Mouse (Mus musculus): ENCODE results near the gene Btbd7. TPM values are rescaled to one million over a fixed set of nuclear protein-coding genes. Genes with fewer than 3 reads are reported as not detected.
A peak's percentile ranks its signal among the peaks of the same experiment; 100 is the strongest.

Gene Btbd7
- polyA plus RNA-seq, 1 experiment, result 12.4 TPM

GRCm38 (mm10) chr12:102763696-102764095 is 114.6 kb downstream of the Btbd7 start:
- Histone ChIP-seq H3K4me3 (ENCODE audit: insufficient read depth, low read length) (no peak overlapping the region), H3K4me1 (ENCODE audit: control insufficient read depth, insufficient read depth, low read length) (no peaks in the 10 kb centered on the region; the same call in 1 of the 2 replicates), H3K27ac (ENCODE audit: insufficient read depth, low read length) (no peak overlapping the region)
- TF ChIP-seq POLR2A (IDR thresholded peaks at IDR 0.05; ENCODE audit: extremely low read depth, insufficient read depth, low read length), result no peak
- TF ChIP-seq CTCF (IDR thresholded peaks at IDR 0.05; ENCODE audit: extremely low read depth, insufficient read depth, low read length), result no peak

GRCm38 (mm10) chr12:102761668-102762067 is 116.6 kb downstream of the Btbd7 start:
- Histone ChIP-seq H3K4me3 (ENCODE audit: insufficient read depth, low read length) (no peak overlapping the region), H3K27ac (ENCODE audit: insufficient read depth, low read length) (no peak overlapping the region), H3K4me1 (ENCODE audit: control insufficient read depth, insufficient read depth, low read length) (no peaks in the 10 kb centered on the region; the same call in 1 of the 2 replicates)
- no peak for TF ChIP-seq POLR2A (IDR thresholded peaks at IDR 0.05; ENCODE audit: extremely low read depth, insufficient read depth, low read length)
- no peak for TF ChIP-seq CTCF (IDR thresholded peaks at IDR 0.05; ENCODE audit: extremely low read depth, insufficient read depth, low read length)

GRCm38 (mm10) chr12:102758936-102759335 is 119.3 kb downstream of the Btbd7 start:
- no peak overlapping the region for H3K27ac ChIP-seq (ENCODE audit: insufficient read depth, low read length)
- TF ChIP-seq CTCF (IDR thresholded peaks at IDR 0.05; ENCODE audit: extremely low read depth, insufficient read depth, low read length) (no peak), POLR2A (IDR thresholded peaks at IDR 0.05; ENCODE audit: extremely low read depth, insufficient read depth, low read length) (no peak)

GRCm38 (mm10) chr12:102758403-102758756 is 119.9 kb downstream of the Btbd7 start, which contains the start of gene Gm20604:
TSS of gene Gm20604 (minus strand) at chr12:102758672.
- peak within 1 kb of the TSS; percentile 91 for H3K4me3 ChIP-seq (ENCODE audit: insufficient read depth, low read length)
- H3K27ac ChIP-seq (ENCODE audit: insufficient read depth, low read length), result peak within 1 kb of the TSS; percentile 53
- TF ChIP-seq CTCF (IDR thresholded peaks at IDR 0.05; ENCODE audit: extremely low read depth, insufficient read depth, low read length) (no peak), POLR2A (IDR thresholded peaks at IDR 0.05; ENCODE audit: extremely low read depth, insufficient read depth, low read length) (no peak)
- no peaks in the 10 kb centered on the region; the same call in 1 of the 2 replicates for H3K4me1 ChIP-seq (ENCODE audit: control insufficient read depth, insufficient read depth, low read length)

More at GRCm38 (mm10) chr12:102758936-102759335, 119.3 kb downstream of the Btbd7 start:
- Histone ChIP-seq H3K4me1 (ENCODE audit: control insufficient read depth, insufficient read depth, low read length) (no peaks in the 10 kb centered on the region; the same call in 1 of the 2 replicates), H3K4me3 (ENCODE audit: insufficient read depth, low read length) (peak overlapping the region; percentile 91)

- peak within 1 kb of the TSS; percentile 91 for H3K4me3 ChIP-seq (ENCODE audit: insufficient read depth, low read length)
- TF ChIP-seq CTCF (IDR thresholded peaks at IDR 0.05; ENCODE audit: extremely low read depth, insufficient read depth, low read length), result no peak
- TF ChIP-seq POLR2A (IDR thresholded peaks at IDR 0.05; ENCODE audit: extremely low read depth, insufficient read depth, low read length), result no peak; the same call in 1 of the 2 replicates
- H3K27ac ChIP-seq (ENCODE audit: insufficient read depth, low read length), result peak within 1 kb of the TSS; percentile 53
- H3K4me1 ChIP-seq (ENCODE audit: control insufficient read depth, insufficient read depth, low read length), result no peaks in the 10 kb centered on the region; the same call in 1 of the 2 replicates
Observed at GRCm38 (mm10) chr12:102757689-102758402, 120.4 kb downstream of the Btbd7 start, which contains the start of the genes Gm28051, Gon7 and Ubr7. TSS of gene Gm28051 (minus strand) at chr12:102757765. TSS of gene Gon7 (minus strand) at chr12:102757803. TSS of gene Ubr7 (plus strand) at chr12:102757967.

GRCm38 (mm10) chr12:102757055-102757688 is 121.1 kb downstream of the Btbd7 start:
- peak overlapping the region; percentile 91 for H3K4me3 ChIP-seq (ENCODE audit: insufficient read depth, low read length)
- TF ChIP-seq POLR2A (IDR thresholded peaks at IDR 0.05; ENCODE audit: extremely low read depth, insufficient read depth, low read length) (0 out of 2 replicates have a peak, but pooled peaks have one; percentile 67), CTCF (IDR thresholded peaks at IDR 0.05; ENCODE audit: extremely low read depth, insufficient read depth, low read length) (no peak)

GRCm38 (mm10) chr12:102756304-102756703 is 122.0 kb downstream of the Btbd7 start:
- Histone ChIP-seq H3K27ac (ENCODE audit: insufficient read depth, low read length) (no peak overlapping the region), H3K4me1 (ENCODE audit: control insufficient read depth, insufficient read depth, low read length) (no peaks in the 10 kb centered on the region; the same call in 1 of the 2 replicates), H3K4me3 (ENCODE audit: insufficient read depth, low read length) (no peak overlapping the region)
- TF ChIP-seq CTCF (IDR thresholded peaks at IDR 0.05; ENCODE audit: extremely low read depth, insufficient read depth, low read length) (peak; percentile 31), POLR2A (IDR thresholded peaks at IDR 0.05; ENCODE audit: extremely low read depth, insufficient read depth, low read length) (no peak)

More at GRCm38 (mm10) chr12:102757055-102757688, 121.1 kb downstream of the Btbd7 start:
- H3K4me1 ChIP-seq (ENCODE audit: control insufficient read depth, insufficient read depth, low read length), result no peaks in the 10 kb centered on the region; the same call in 1 of the 2 replicates
- H3K27ac ChIP-seq (ENCODE audit: insufficient read depth, low read length), result peak overlapping the region; percentile 26; the same call in 1 of the 2 replicates

GRCm38 (mm10) chr12:102748256-102748655 is 130.0 kb downstream of the Btbd7 start:
- H3K4me3 ChIP-seq (ENCODE audit: insufficient read depth, low read length), result no peak overlapping the region
- TF ChIP-seq POLR2A (IDR thresholded peaks at IDR 0.05; ENCODE audit: extremely low read depth, insufficient read depth, low read length) (no peak), CTCF (IDR thresholded peaks at IDR 0.05; ENCODE audit: extremely low read depth, insufficient read depth, low read length) (no peak)
- H3K27ac ChIP-seq (ENCODE audit: insufficient read depth, low read length), result no peak overlapping the region
- H3K4me1 ChIP-seq (ENCODE audit: control insufficient read depth, insufficient read depth, low read length), result peaks cover 5% of the 10 kb centered on the region; the same call in 1 of the 2 replicates

- TF ChIP-seq CTCF (IDR thresholded peaks at IDR 0.05; ENCODE audit: extremely low read depth, insufficient read depth, low read length) (no peak), POLR2A (IDR thresholded peaks at IDR 0.05; ENCODE audit: extremely low read depth, insufficient read depth, low read length) (no peak)
- peaks cover 11% of the 10 kb centered on the region; the same call in 1 of the 2 replicates for H3K4me1 ChIP-seq (ENCODE audit: control insufficient read depth, insufficient read depth, low read length)
- peak overlapping the region; percentile 91; the same call in 1 of the 2 replicates for H3K4me3 ChIP-seq (ENCODE audit: insufficient read depth, low read length)
- H3K27ac ChIP-seq (ENCODE audit: insufficient read depth, low read length), result no peak overlapping the region
Observed at GRCm38 (mm10) chr12:102744839-102745238, 133.4 kb downstream of the Btbd7 start.
